Mouse (Mus musculus) heart, adult 2 months (tissue): ENCODE results near the gene P2ry1.

ENCODE experiments used
- CTCF ChIP-seq: fragments of 200-600 bp; IDR thresholded peaks from 2 replicates; pipeline ENCODE4 v1.8.1; 2022; ENCODE audit warnings: antibody characterized with exemption, mild to moderate bottlenecking, moderate library complexity
- EP300 ChIP-seq: fragments of 200-500 bp; IDR thresholded peaks from 2 replicates; pipeline ENCODE4 v1.6.1; 2011; ENCODE audit warnings: low read depth, low read length, control low read depth; ENCODE audit not compliant: insufficient read depth
- POLR2A ChIP-seq: fragments of 200-500 bp; IDR thresholded peaks from 2 replicates; pipeline ENCODE4 v1.6.1; 2011; ENCODE audit warnings: mild to moderate bottlenecking, low read depth, low read length, control low read depth; ENCODE audit not compliant: insufficient read depth

DNA sequence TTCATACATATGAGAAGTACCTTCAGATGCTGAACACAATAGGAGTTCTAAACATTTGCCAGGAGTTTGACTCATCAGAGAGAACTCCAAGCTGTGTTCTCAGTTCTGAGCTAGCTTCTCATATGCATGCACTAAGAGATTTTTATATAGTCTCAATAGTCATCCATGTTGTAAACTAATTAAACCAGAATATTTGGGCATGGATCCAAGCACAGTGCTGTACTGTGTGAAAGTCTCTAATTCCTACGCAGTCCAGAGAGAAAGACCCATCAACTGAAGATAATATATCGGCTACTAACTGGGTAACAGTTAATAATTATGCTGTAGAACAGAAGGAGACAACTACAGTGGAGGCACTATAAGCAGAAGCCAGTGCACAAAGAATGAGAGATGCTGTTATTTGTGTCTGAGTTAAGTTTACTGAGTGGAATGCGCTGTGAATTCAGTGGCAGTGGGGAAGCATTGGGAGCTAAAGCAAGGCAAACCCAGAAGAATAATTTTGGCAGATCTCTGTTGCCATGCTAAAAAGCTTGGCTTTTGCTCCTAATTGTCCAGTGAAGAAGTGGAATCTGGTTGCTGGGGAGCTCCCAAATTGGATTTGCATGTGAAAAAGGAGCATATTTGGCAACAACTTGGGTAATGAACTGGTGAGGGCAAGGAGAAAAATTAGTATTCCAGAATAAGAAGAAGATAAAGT lies 47.5 kb downstream of the P2ry1 start:
- no peak for TF ChIP-seq POLR2A
- TF ChIP-seq CTCF = no peak
- no peak for TF ChIP-seq EP300
